Mouse (Mus musculus): ENCODE measurements at regions not wholly inside any gene's neighbourhood (a gene's known extent, or its start where the extent isn't known, plus 50 kb on each side); places are given as distances from the start of the nearest gene placed in this dataset.

DNA sequence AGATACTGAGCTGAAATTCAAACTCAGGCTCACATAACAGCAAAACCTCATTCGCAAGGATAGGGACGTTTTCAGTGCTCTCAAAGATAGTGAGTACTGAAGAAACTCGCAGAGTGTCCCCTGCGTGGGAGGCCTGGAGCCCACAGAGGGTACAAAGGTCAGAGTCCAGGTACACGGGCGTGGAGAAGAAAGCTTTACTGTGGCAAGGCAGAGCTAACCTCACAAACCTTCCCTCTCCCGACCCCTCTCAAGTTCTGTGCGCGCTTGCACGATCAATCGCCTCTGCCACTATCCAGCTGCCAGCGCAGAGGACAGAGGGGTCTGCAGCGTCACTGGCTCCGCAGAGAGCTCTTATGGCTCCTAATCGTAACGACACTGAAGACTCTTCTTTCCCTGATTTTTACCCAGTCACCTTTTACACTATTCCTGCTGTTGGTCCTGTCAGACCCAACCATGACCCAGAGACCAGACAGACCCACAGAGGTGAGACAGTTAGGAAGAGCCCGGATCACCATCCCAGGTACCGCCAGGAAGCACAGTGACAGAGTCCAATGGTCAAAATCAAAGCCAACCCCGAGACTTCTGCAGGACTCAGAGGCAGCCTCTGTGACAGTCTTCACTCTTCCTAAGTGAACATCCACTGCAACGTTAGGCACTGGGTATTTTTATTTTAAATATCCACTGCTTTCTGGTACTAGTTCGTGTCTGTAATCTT, 51.6 kb upstream of the Gadd45a start:
- WGBS: 53% methylated on average over 21 of the region's 21 CpGs
- DNase-seq (ENCODE audit: low read depth, low spot score): no peak

DNA sequence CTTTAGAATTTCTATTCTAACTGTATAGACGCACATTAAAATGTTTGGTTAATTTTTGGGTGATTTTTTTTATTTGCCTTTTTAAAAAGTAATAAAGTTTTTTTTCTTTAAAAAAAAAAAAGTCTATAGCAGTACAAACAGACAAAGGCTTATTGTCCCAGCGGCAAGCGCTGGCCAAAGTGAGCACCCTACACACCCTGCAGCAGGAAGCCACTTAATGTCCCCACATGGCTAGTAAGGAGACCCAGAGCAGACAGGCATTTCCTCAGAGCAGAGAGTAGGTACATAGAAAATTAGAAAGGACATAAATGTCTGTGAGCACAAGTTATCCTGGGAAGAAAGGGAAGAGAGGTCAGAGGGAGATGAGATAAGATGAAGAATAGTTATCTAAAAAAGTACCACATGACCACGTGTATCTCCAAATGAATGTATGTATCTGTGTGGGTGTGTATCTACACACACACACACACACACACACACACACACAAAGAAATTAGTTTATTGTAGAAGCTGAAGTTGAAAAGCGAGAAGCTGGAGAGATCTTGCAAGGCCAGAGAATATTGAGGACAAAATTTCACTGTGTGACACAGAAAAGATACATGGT, 50.7 kb upstream of the Gadd45a start:
- WGBS: 28% methylated on average over 5 of the region's 5 CpGs
- DNase-seq (ENCODE audit: low read depth, low spot score): no peak

DNA sequence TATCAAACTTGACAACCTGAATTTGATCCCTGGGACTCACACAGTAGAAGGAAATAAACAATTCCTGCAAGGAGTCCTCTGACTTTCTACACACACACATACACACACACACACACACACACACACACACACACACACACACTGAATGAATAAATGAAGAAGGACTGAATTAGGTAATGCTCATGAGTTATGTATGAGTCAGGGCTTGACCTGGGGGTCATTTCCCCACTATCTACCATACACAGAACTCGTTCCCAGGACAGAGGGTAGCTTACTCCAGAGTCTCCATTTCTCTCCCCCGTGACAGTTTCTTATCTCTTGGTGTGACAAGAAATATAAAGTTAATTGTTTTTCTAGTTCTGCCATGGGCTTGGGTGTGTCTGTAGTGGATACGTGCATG, 50.1 kb upstream of the Gadd45a start:
- no peak for DNase-seq (ENCODE audit: low read depth, low spot score)
- WGBS: 19% methylated on average over 3 of the region's 3 CpGs

All from large intestine, adult 2 months (tissue).